In the genomic region with DNA sequence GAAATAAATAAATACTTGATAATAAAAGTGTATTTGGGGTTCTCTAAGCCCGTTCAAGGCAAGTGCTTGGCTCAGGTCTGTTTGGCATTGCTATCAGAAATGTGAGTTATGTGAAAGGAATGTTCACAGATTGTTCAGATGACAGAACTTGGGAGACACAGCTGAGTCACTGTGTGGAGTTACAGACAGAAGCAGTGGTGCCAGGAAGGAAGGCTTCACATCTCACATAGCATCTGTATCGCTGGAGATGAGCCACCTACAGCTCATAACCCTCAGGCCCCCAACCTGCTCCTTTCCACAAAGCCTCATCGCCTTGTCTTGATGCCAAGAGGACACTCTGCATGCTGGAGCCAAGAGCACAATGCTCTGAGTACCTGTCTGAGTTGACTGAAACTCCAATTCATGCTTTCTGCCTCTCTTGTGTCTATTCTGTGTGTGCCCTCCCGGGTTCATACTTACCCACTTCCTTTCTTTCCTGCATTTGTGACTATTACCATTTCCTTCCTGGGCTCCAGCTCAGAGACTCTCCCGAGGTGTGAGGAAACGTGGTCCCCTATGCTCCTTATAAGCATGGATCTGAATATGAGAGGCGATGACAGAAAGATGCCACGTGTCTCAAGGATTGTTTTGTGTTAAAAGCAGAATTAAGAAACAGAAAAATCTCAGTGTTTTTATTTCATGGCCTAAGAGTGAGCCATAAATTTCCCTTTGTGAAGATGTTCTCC, we compare ENCODE assay signal across 12 mouse cellular contexts.
DNase-seq lines count a peak whose midpoint lies in the region; ATAC-seq and TF ChIP-seq lines count a peak whose summit lies in the region.
"Had no signal": no experiment of that assay in that cellular context is flagged by ENCODE, and none has a peak within 500 bp of the region (broad histone marks: within the 10 kb centered on the region; RNA-seq: fewer than 3 reads in every experiment).

No protein-coding gene starts in this region.

- H3K4me1 ChIP-seq in lung, postnatal 0 days (ENCODE audit: insufficient read depth, low read depth, low read length): no peaks in the 10 kb centered on the region
- peaks cover 5% of the 10 kb centered on the region; the same call in 1 of the 2 replicates for H3K4me1 ChIP-seq in lung, adult 2 months (ENCODE audit: control insufficient read depth, insufficient read depth, low read length)
- H3K4me1 ChIP-seq in kidney, embryonic 16.5 days (ENCODE audit: insufficient read depth, low read length): peaks cover 16% of the 10 kb centered on the region
- peaks cover 5% of the 10 kb centered on the region for H3K4me1 ChIP-seq in thymus, adult 2 months (replicated peaks; ENCODE audit: control insufficient read depth, insufficient read depth, low read length)

- WGBS in lung, postnatal 0 days: 46% methylated on average over 8 of the region's 8 CpGs
- 43% methylated on average over 8 of the region's 8 CpGs for WGBS in lung, adult 2 months
- WGBS in kidney, embryonic 16.5 days: 83% methylated on average over 8 of the region's 8 CpGs
- 53% methylated on average over 8 of the region's 8 CpGs for WGBS in thymus, adult 2 months

- H3K9ac ChIP-seq in lung, postnatal 0 days (replicated peaks; ENCODE audit: low read depth): no peak overlapping the region
- H3K9ac ChIP-seq in kidney, embryonic 16.5 days (replicated peaks; ENCODE audit: low read length): no peak overlapping the region
- H3K9ac ChIP-seq: limb, embryonic 12.5 days had no signal

- peak; percentile 15; the same call in 1 of the 2 replicates for TF ChIP-seq EP300 in lung, postnatal 0 days (IDR thresholded peaks at IDR 0.05)

- peak; percentile 8 to 52 for DNase-seq in adrenal gland, postnatal 36 days
- DNase-seq in adrenal gland, adult 8-10 months: no peak
- peak; percentile 69 for DNase-seq in lung, postnatal 0 days (ENCODE audit: low spot score)
- DNase-seq in lung, adult 2 months: no peak
- no peak for DNase-seq in spleen, postnatal 36 days (ENCODE audit: low spot score in 2 of 2)
- DNase-seq in thymus, adult 2 months: no peak
- DNase-seq: kidney, postnatal 25 days had no signal

- peak; percentile 60 for ATAC-seq in lung, postnatal 0 days
- ATAC-seq in granulocyte monocyte progenitor cell, adult 5-6 weeks (replicated peaks; ENCODE audit: poor library complexity, severe bottlenecking): 0 out of 2 replicates have a peak, but pooled peaks have one; percentile 12
- ATAC-seq in kidney, embryonic 16.5 days (ENCODE audit: low FRiP score, low TSS enrichment): no peak

- no peak overlapping the region for H3K4me2 ChIP-seq in lung, postnatal 0 days (replicated peaks; ENCODE audit: low read depth, low read length)
- no peak overlapping the region for H3K4me2 ChIP-seq in kidney, embryonic 16.5 days (replicated peaks; ENCODE audit: low read depth, low read length)
- H3K4me2 ChIP-seq: limb, embryonic 12.5 days had no signal

- H3K4me3 ChIP-seq in lung, postnatal 0 days (ENCODE audit: low read depth, low read length): no peak overlapping the region
- no peak overlapping the region for H3K4me3 ChIP-seq in lung, adult 2 months (replicated peaks; ENCODE audit: extremely low read depth, low read depth, low read length)
- H3K4me3 ChIP-seq in kidney, embryonic 16.5 days (ENCODE audit: low read length): no peak overlapping the region
- no peak overlapping the region for H3K4me3 ChIP-seq in thymus, adult 2 months (ENCODE audit: control insufficient read depth, insufficient read depth, low read length)
- H3K4me3 ChIP-seq: hindbrain, embryonic 10.5 days; limb, embryonic 12.5 days; midbrain, embryonic 10.5 days had no signal

- no peaks in the 10 kb centered on the region for H3K36me3 ChIP-seq in lung, postnatal 0 days (ENCODE audit: insufficient read depth, low read length)
- H3K36me3 ChIP-seq in kidney, embryonic 16.5 days (ENCODE audit: insufficient read depth, low read length): no peaks in the 10 kb centered on the region
- H3K36me3 ChIP-seq in thymus, adult 2 months (ENCODE audit: control insufficient read depth, insufficient read depth, low read length): no peaks in the 10 kb centered on the region
- H3K36me3 ChIP-seq: hindbrain, embryonic 10.5 days; limb, embryonic 12.5 days; midbrain, embryonic 10.5 days had no signal

- no peak for TF ChIP-seq CTCF in lung, postnatal 0 days (IDR thresholded peaks at IDR 0.05)
- no peak for TF ChIP-seq CTCF in lung, adult 2 months (IDR thresholded peaks at IDR 0.05; ENCODE audit: insufficient read depth, low read length)
- TF ChIP-seq CTCF in thymus, adult 2 months (IDR thresholded peaks at IDR 0.05; ENCODE audit: borderline replicate concordance, control insufficient read depth, extremely low read depth, insufficient read depth, low read length, poor library complexity): no peak

- no peaks in the 10 kb centered on the region for H3K27me3 ChIP-seq in lung, postnatal 0 days (replicated peaks; ENCODE audit: insufficient read depth, low read length)
- H3K27me3 ChIP-seq in kidney, embryonic 16.5 days (ENCODE audit: insufficient read depth, low read length): no peaks in the 10 kb centered on the region
- no peaks in the 10 kb centered on the region for H3K27me3 ChIP-seq in thymus, adult 2 months (ENCODE audit: control insufficient read depth, insufficient read depth, low read length)
- H3K27me3 ChIP-seq: limb, embryonic 12.5 days had no signal

- no peak overlapping the region for H3K27ac ChIP-seq in lung, postnatal 0 days (ENCODE audit: low read length)
- no peak overlapping the region for H3K27ac ChIP-seq in kidney, embryonic 16.5 days (ENCODE audit: low read length)
- H3K27ac ChIP-seq in thymus, adult 2 months (ENCODE audit: control insufficient read depth, insufficient read depth, low read length): no peak overlapping the region
- H3K27ac ChIP-seq: hindbrain, embryonic 10.5 days; limb, embryonic 12.5 days; midbrain, embryonic 10.5 days had no signal

- H3K9me3 ChIP-seq in lung, postnatal 0 days (ENCODE audit: low read length): no peaks in the 10 kb centered on the region
- H3K9me3 ChIP-seq in kidney, embryonic 16.5 days (ENCODE audit: low read length): peaks cover 3% of the 10 kb centered on the region; the same call in 1 of the 2 replicates
- H3K9me3 ChIP-seq: hindbrain, embryonic 10.5 days; limb, embryonic 12.5 days; midbrain, embryonic 10.5 days had no signal

- TF ChIP-seq POLR2A in lung, adult 2 months (IDR thresholded peaks at IDR 0.05; ENCODE audit: borderline replicate concordance, extremely low read depth, low read depth, low read length): no peak
- TF ChIP-seq POLR2A in thymus, adult 2 months (IDR thresholded peaks at IDR 0.05; ENCODE audit: control insufficient read depth, extremely low read depth, insufficient read depth, low read length, poor library complexity): no peak

Comparison
In these comparisons a context has a peak if more than half of its experiments do, and no peak if none do; other contexts are left out.
1. DNase-seq: peak in adrenal gland, postnatal 36 days (2 of 2) and lung, postnatal 0 days (single experiment); none in adrenal gland, adult 8-10 months (single experiment), lung, adult 2 months (single experiment), spleen, postnatal 36 days (0 of 2) and thymus, adult 2 months (single experiment).